Mouse (Mus musculus): ENCODE data around the gene Map7. TPM values are rescaled to one million over a fixed set of nuclear protein-coding genes. Genes with fewer than 3 reads are reported as not detected.

Gene Map7
- total RNA-seq, 2 experiments from 2014 or later, result 42.3 to 49.4 TPM

DNA sequence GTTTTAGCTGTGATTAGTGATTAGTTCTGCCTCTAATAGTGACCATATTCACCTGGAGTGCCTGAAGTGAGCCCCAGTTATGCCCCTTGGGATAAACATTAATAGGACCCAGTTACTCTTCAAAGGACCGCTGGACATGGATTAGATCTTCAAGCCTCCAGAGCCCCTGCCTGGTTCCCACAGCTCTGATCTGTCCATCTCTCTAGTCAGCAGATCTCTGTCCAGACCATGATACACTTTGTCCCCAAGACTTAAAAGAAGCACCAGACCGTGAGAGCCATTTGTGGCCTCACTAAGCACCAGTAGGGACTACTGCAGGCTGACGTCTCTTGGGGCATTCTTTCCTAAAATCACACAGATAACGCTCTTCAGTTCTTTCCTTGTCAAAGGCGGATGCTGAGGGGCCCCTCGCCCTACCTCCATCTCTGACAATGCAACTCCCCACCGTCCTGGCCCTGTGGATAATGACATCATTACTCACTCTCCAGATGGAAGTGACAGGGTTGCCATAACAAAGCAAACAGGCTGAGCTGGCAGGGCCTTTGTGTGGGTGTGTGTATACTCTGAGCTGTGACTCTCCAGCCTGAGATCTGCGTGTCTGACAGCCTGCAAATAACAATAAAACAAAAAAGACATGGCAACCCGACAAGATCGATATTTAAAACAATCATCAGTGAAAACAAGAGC is 137.2 kb downstream of the Map7 start:
- peak; percentile 53 to 60 for DNase-seq (ENCODE audit: low spot score in 2 of 2)

GRCm38 (mm10) chr10:20285994-20286836 is 137.9 kb downstream of the Map7 start:
- DNase-seq (ENCODE audit: low spot score in 2 of 2), result peak in 1 of 2 experiments; percentile 29

DNA sequence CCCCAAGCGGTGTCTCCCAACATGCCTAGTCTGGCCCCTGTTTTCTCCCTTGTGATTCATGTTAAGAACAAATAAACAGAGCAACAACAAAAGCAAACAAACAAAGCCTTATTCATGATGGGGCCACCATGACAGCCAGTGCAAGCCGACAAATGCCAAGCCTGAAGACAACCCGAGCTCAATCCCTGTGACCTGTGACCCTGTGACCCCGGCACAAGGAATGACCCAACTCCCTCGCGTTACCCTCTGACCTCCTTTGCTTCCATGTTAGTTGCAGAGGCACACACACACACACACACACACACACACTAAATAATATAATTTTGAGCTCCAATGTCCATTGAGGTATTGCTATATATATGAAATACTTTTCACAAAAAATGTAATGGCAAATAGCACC is 139.1 kb downstream of the Map7 start:
- no peak for DNase-seq (ENCODE audit: low spot score in 2 of 2)

DNA sequence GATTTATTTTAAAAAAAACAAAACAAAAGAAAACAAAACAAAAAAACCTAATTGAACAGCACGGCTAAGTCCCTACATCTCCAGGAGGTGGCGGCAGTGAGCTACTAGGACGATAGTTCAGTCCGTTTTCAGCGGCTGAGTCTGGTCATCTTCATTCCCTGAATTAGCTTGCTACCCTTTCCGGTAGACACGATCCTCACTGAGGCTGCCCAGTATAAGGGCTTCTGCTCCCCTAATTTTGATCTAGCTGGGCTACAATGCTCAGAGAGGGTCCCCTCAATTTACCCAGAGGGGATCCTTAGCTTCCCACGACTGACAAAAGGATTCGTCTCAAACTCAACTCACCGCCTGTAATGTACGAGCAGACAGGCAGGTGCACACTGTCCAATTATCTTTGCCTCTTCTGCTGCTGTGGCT is 142.2 kb downstream of the Map7 start:
- DNase-seq (ENCODE audit: low spot score in 2 of 2), result peak; percentile 88 to 89

GRCm38 (mm10) chr10:20295961-20296360 is 147.7 kb downstream of the Map7 start:
- DNase-seq (ENCODE audit: low spot score in 2 of 2), result no peak

GRCm38 (mm10) chr10:20298152-20298920 is 150.1 kb downstream of the Map7 start:
- no peak for DNase-seq (ENCODE audit: low spot score in 2 of 2)

DNA sequence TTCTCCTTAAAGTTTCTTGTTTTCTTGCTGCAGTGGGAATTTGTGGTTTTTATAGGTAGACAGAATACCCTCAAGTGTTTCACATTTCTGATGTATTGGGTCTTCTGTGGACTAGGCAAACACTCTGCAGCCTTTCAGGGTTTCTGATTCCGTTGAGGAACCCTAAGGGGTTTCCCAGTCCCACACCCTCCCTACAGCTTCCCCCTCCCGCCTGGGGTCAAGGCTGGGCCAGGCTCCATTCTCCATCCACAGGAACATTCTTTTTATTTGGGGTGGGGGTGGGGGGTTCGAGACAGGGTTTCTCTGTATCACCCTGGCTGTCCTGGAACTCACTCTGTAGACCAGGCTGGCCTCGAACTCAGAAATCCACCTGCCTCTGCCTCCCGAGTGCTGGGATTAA is 150.8 kb downstream of the Map7 start:
- no peak for DNase-seq (ENCODE audit: low spot score in 2 of 2)

DNA sequence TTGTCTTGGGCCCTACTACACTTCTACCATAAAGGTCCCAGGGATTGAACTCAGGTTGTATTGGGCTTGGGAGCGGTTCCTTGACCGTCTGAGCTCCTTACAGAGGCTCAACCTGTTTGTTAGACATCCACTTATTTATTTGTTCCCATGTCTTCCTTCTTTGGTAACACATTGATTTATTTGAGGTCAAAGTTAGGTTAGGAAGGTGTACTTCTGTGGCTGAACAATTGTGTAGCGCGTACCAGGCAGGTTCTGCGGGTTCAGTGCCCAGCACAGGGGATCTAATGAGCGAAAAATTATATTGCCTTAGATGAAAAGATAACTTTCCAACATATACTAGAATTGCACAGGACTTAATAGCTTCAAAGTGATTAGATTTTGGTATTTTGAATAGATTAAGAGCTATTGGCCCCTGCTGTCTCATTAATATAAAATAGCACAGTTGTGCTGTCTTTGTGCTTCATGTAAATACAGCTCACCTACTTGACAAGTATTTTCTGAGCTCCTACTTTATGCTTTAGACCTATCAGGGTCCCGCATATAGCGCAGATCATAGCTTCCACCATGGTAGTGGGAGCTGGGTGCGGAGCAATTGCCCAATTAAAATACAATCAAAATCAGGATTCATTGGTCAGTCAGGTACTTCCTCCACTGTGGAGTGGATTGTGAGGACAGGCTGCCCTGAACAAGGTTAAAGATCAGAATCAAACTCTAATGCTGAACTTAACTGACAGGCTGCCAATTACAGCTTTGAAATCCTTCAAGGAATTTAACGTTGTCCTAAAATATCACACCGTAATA is 162.9 kb downstream of the Map7 start:
- DNase-seq (ENCODE audit: low spot score in 2 of 2), result no peak

GRCm38 (mm10) chr10:20311918-20312735 is 163.9 kb downstream of the Map7 start, which contains the start of gene Bclaf1:
Gene Bclaf1, plus strand, starts transcription at chr10:20312469.
- peak; percentile 99 for DNase-seq (ENCODE audit: low spot score in 2 of 2)

DNA sequence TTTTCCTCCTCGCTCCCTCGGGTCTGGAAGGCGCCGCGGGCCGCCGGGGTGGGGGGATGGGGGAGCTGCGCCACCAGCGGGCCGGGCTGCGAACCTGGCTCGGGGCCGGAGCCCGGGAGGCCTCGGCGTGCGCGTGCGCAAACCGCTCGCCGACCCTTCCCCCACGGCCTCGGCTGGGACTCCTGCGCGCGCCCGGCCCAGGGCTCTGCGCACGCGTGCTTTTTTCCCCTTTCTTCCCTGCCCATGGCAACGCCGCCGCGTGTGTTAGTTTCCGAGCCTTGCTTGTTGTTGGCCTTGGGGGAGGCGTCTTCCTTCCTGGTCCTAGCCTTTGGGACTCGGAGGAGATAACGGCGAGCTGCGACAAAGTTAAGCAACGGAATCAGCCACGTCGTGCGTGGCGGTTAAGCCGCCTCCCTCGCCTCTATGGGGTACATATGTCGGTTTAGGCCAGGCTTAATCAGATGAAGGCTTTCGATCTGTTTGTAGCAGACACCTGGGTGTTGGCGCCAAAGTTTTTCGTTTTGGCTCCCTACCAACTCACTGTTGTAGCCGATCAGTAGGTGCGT is 164.5 kb downstream of the Map7 start:
- peak; percentile 93 to 96 for DNase-seq (ENCODE audit: low spot score in 2 of 2)

GRCm38 (mm10) chr10:20313447-20313846 is 165.2 kb downstream of the Map7 start:
- DNase-seq (ENCODE audit: low spot score in 2 of 2), result no peak

DNA sequence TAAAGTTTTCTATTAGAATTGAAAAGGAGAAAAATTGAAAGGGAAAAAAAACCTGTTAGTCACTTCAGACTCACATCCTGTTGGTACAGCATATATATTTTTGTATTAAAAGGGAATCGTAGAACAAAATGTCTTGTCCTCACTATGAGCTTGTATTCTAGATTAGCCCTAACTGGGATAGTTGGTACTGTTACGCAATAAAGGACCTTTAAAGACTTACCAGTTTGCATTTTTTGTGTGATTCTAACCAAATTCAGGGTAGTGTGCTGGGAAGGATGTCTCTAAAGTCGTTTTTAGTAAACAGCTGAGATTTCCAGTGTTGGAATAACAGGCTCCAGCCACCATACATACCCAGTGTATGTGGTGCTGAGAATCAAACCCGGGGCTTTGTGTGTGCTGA is 165.7 kb downstream of the Map7 start:
- DNase-seq (ENCODE audit: low spot score in 2 of 2), result no peak

DNA sequence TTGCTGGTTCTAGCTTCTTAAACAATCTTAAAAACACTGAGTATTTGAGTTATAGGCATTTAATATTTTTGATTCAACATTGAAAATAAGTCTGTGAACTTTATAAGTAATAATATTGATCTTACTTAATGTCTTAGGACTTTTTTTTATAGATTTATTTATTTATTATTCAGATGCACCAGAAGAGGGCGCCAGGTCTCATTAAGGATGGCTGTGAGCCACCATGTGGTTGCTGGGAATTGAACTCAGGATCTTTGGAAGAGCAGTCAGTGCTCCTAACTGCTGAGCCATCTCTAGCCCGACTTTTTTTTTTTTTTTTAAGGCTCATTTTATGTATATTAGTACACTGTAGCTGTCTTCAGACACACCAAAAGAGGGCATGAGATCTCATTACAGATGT is 166.5 kb downstream of the Map7 start:
- DNase-seq (ENCODE audit: low spot score in 2 of 2), result peak in 1 of 2 experiments; percentile 5

GRCm38 (mm10) chr10:20317466-20317865 is 169.2 kb downstream of the Map7 start:
- no peak for DNase-seq (ENCODE audit: low spot score in 2 of 2)

DNA sequence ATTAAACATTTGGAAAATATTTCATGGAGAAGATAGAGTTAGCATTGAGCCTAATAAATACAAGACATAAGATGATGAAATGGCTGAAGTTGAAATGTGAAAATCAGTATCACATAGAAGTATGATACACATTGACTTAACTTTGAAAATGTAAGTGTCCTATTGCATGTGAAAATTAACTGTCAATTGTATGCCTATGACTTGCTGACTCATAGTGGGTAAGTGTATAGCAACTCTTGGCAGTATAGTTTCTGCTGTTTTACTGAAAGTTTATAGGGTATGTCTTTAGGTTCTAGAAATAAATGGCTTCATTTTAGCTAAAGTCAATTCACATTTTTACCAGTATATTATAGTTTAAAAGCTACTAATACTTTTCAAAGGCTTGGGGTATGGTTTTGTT is 178.0 kb downstream of the Map7 start:
- no peak for DNase-seq (ENCODE audit: low spot score in 2 of 2)
